Mouse (Mus musculus) adrenal gland, adult (tissue): ENCODE results near the gene Cntln.

Experiments used
- DNase-seq, 2 experiments: peaks; one replicate each; pipeline ENCODE4 v3.0.0; 2022 to 2023; ENCODE audit warnings: low spot score in 1 of 2; ENCODE audit not compliant: inconsistent age in 2 of 2

The Cntln gene

GRCm38 (mm10) chr4:85049933-85050553, 165.9 kb downstream of the Cntln start:
- DNase-seq: no peak

GRCm38 (mm10) chr4:85054616-85055015, 170.5 kb downstream of the Cntln start:
- DNase-seq: no peak

GRCm38 (mm10) chr4:85059598-85059997, 175.5 kb downstream of the Cntln start:
- DNase-seq: no peak

GRCm38 (mm10) chr4:85061676-85062075, 177.6 kb downstream of the Cntln start:
- no peak for DNase-seq

- DNase-seq: no peak
These were observed 211.9 kb downstream of the Cntln start for GRCm38 (mm10) chr4:85096033-85096432.

GRCm38 (mm10) chr4:85096682-85097081, 212.6 kb downstream of the Cntln start:
- peak; percentile 30 to 67 for DNase-seq

- DNase-seq: no peak
These were observed 218.1 kb downstream of the Cntln start for GRCm38 (mm10) chr4:85102168-85102567.

- no peak for DNase-seq
These were observed 222.3 kb downstream of the Cntln start for GRCm38 (mm10) chr4:85106416-85106815.

GRCm38 (mm10) chr4:85106961-85107360, 222.9 kb downstream of the Cntln start:
- no peak for DNase-seq

- no peak for DNase-seq
These were observed 236.2 kb downstream of the Cntln start for GRCm38 (mm10) chr4:85120271-85120670.

GRCm38 (mm10) chr4:85149726-85150125, 265.6 kb downstream of the Cntln start:
- no peak for DNase-seq

- no peak for DNase-seq
These were observed 267.8 kb downstream of the Cntln start for GRCm38 (mm10) chr4:85151881-85152280.

GRCm38 (mm10) chr4:85154361-85154760, 270.3 kb downstream of the Cntln start:
- no peak for DNase-seq

GRCm38 (mm10) chr4:85161156-85161555, 277.0 kb downstream of the Cntln start:
- peak in 1 of 2 experiments; percentile 27 for DNase-seq

GRCm38 (mm10) chr4:85162468-85163312, 278.6 kb downstream of the Cntln start:
- DNase-seq: peak; percentile 61 to 83

- no peak for DNase-seq
These were observed 279.2 kb downstream of the Cntln start for GRCm38 (mm10) chr4:85163313-85163615.

GRCm38 (mm10) chr4:85168001-85168400, 283.9 kb downstream of the Cntln start:
- no peak for DNase-seq

- DNase-seq: no peak
These were observed 291.4 kb downstream of the Cntln start for GRCm38 (mm10) chr4:85175466-85175865.

GRCm38 (mm10) chr4:85178394-85179051, 294.4 kb downstream of the Cntln start:
- no peak for DNase-seq
